Mouse (Mus musculus) embryonic fibroblast, embryonic 13.5 days (primary cell): Measurements from ENCODE around the gene Hist4h4.
"Not testable (repeated sequence)": the region's sequence is repeated elsewhere in the genome, so short reads cannot be mapped to it uniquely, and the experiment has no call there.

Experiments
- CTCF ChIP-seq: IDR thresholded peaks from 2 replicates; pipeline ENCODE4 v1.5.1; 2011; ENCODE audit warnings: mild to moderate bottlenecking, control low read depth, low read length, moderate library complexity, borderline replicate concordance; ENCODE audit not compliant: insufficient read depth
- POLR2A ChIP-seq: IDR thresholded peaks from 2 replicates; pipeline ENCODE4 v1.6.1; 2011; ENCODE audit warnings: low read depth, mild to moderate bottlenecking, control low read depth, low read length, moderate library complexity

- TF ChIP-seq CTCF, POLR2A: not testable (repeated sequence)
Observed at GRCm38 (mm10) chr6:136797874-136798693, 6.1 kb downstream of the Hist4h4 start.
